Comparison of ENCODE assay signal across 15 mouse cellular contexts in the genomic region with DNA sequence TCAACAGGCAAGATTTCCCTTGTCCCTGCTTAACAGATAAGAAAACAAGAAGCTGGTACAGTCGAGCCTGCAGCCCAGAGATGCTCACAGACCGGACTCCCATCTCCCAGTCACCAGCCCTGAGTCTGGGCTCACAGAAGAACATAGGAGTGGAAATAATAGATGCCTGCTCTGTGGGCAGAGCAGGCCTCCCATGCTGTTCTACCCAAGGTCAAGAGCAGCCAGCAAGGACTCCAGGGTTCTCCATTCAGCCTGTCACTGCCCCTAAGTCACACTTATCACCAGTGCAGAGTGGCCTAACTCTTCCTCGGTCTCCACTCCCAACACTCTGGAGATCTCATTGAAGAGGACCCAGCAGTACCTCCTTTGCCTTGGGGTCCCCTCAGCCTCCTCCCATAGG.
DNase-seq lines count a peak whose midpoint lies in the region; ATAC-seq and TF ChIP-seq lines count a peak whose summit lies in the region.
"Had no signal": no experiment of that assay in that cellular context is flagged by ENCODE, and none has a peak within 500 bp of the region (broad histone marks: within the 10 kb centered on the region; RNA-seq: fewer than 3 reads in every experiment).

No protein-coding gene starts in this region.

- H3K9me3 ChIP-seq in midbrain, embryonic 13.5 days: no peaks in the 10 kb centered on the region
- H3K9me3 ChIP-seq in midbrain, embryonic 16.5 days (replicated peaks; ENCODE audit: control insufficient read depth, low read length, poor library complexity, severe bottlenecking): no peaks in the 10 kb centered on the region
- H3K9me3 ChIP-seq: embryonic facial prominence, embryonic 15.5 days had no signal

- DNase-seq in heart, adult 2 months: no peak
- DNase-seq in heart, postnatal 4 days: no peak
- no peak for DNase-seq in kidney, adult 2 months
- DNase-seq in kidney, postnatal 14 days: no peak
- no peak for DNase-seq in layer of hippocampus, postnatal 14 days (ENCODE audit: low spot score in 2 of 2)
- no peak for DNase-seq in cerebellum, postnatal 10 days
- DNase-seq: adrenal gland, postnatal 14 days; cerebellum, postnatal 36 days; lung, postnatal 36 days; right cerebral cortex, postnatal 14 days; thymus, postnatal 14 days had no signal

- H3K4me1 ChIP-seq in heart, adult 2 months (ENCODE audit: control insufficient read depth, insufficient read depth, low read length): peaks cover 22% of the 10 kb centered on the region
- H3K4me1 ChIP-seq in kidney, adult 2 months (ENCODE audit: control insufficient read depth, insufficient read depth, low read length): peaks cover 73% of the 10 kb centered on the region
- H3K4me1 ChIP-seq in midbrain, embryonic 13.5 days (replicated peaks): no peaks in the 10 kb centered on the region
- H3K4me1 ChIP-seq in midbrain, embryonic 16.5 days (ENCODE audit: control insufficient read depth, insufficient read depth, low read length): no peaks in the 10 kb centered on the region

- H3K27me3 ChIP-seq in heart, adult 2 months (ENCODE audit: control insufficient read depth, insufficient read depth, low read length): no peaks in the 10 kb centered on the region
- no peaks in the 10 kb centered on the region for H3K27me3 ChIP-seq in kidney, adult 2 months (replicated peaks; ENCODE audit: control insufficient read depth, insufficient read depth, low read length)
- no peaks in the 10 kb centered on the region for H3K27me3 ChIP-seq in midbrain, embryonic 13.5 days
- no peaks in the 10 kb centered on the region for H3K27me3 ChIP-seq in midbrain, embryonic 16.5 days (ENCODE audit: control insufficient read depth, insufficient read depth, low read depth, low read length)
- H3K27me3 ChIP-seq: embryonic facial prominence, embryonic 15.5 days had no signal

- no peak overlapping the region for H3K9ac ChIP-seq in heart, adult 2 months (ENCODE audit: low read depth, low read length)
- no peak overlapping the region for H3K9ac ChIP-seq in midbrain, embryonic 13.5 days (replicated peaks)
- H3K9ac ChIP-seq in midbrain, embryonic 16.5 days (ENCODE audit: low read depth, low read length): no peak overlapping the region
- H3K9ac ChIP-seq: embryonic facial prominence, embryonic 15.5 days had no signal

- TF ChIP-seq EP300 in heart, adult 2 months (IDR thresholded peaks at IDR 0.05; ENCODE audit: insufficient read depth, low read depth, low read length): no peak

- H3K4me3 ChIP-seq in heart, adult 2 months: no peak overlapping the region
- no peak overlapping the region for H3K4me3 ChIP-seq in kidney, adult 2 months (ENCODE audit: insufficient read depth, low read depth, low read length)
- no peak overlapping the region for H3K4me3 ChIP-seq in midbrain, embryonic 13.5 days (replicated peaks)
- no peak overlapping the region for H3K4me3 ChIP-seq in midbrain, embryonic 16.5 days (ENCODE audit: low read depth, low read length)
- H3K4me3 ChIP-seq: embryonic facial prominence, embryonic 15.5 days; layer of hippocampus, adult 2 months had no signal

- no peak overlapping the region for H3K4me2 ChIP-seq in midbrain, embryonic 13.5 days (replicated peaks)
- no peak overlapping the region for H3K4me2 ChIP-seq in midbrain, embryonic 16.5 days (ENCODE audit: low read length)
- H3K4me2 ChIP-seq: embryonic facial prominence, embryonic 15.5 days had no signal

- H3K27ac ChIP-seq in heart, adult 2 months: peak overlapping the region; percentile 23; the same call in 1 of the 2 replicates
- peak overlapping the region; percentile 49 for H3K27ac ChIP-seq in kidney, adult 2 months (ENCODE audit: insufficient read depth, low read depth, low read length)
- no peak overlapping the region for H3K27ac ChIP-seq in midbrain, embryonic 13.5 days
- no peak overlapping the region for H3K27ac ChIP-seq in midbrain, embryonic 16.5 days (ENCODE audit: low read length)
- H3K27ac ChIP-seq: embryonic facial prominence, embryonic 15.5 days; layer of hippocampus, adult 2 months had no signal

- 0 out of 2 replicates have a peak, but pooled peaks have one; percentile 11 for ATAC-seq in midbrain, embryonic 13.5 days
- ATAC-seq in midbrain, embryonic 16.5 days: no peak

- WGBS in heart, adult 2 months: 56% methylated on average over 3 of the region's 3 CpGs
- WGBS in kidney, adult 2 months: 59% methylated on average over 3 of the region's 3 CpGs
- 81% methylated on average over 3 of the region's 3 CpGs for WGBS in midbrain, embryonic 13.5 days
- WGBS in midbrain, embryonic 16.5 days: 75% methylated on average over 3 of the region's 3 CpGs

- TF ChIP-seq POLR2A in heart, adult 2 months (IDR thresholded peaks at IDR 0.05; ENCODE audit: insufficient read depth, low read depth, low read length): no peak
- no peak for TF ChIP-seq POLR2A in kidney, adult 2 months (IDR thresholded peaks at IDR 0.05; ENCODE audit: low read depth, low read length)

- no peaks in the 10 kb centered on the region; the same call in 1 of the 2 replicates for H3K36me3 ChIP-seq in heart, adult 2 months (ENCODE audit: control insufficient read depth, insufficient read depth, low read length)
- H3K36me3 ChIP-seq in kidney, adult 2 months (ENCODE audit: control insufficient read depth, insufficient read depth, low read length): no peaks in the 10 kb centered on the region
- no peaks in the 10 kb centered on the region for H3K36me3 ChIP-seq in midbrain, embryonic 13.5 days
- H3K36me3 ChIP-seq in midbrain, embryonic 16.5 days (ENCODE audit: control insufficient read depth, insufficient read depth, low read length): no peaks in the 10 kb centered on the region
- H3K36me3 ChIP-seq: embryonic facial prominence, embryonic 15.5 days had no signal

- intact Hi-C loops in heart, adult 2 months (cut with DNase I): no loop called here

- TF ChIP-seq CTCF in heart, adult 2 months (IDR thresholded peaks at IDR 0.05): no peak
- no peak for TF ChIP-seq CTCF in kidney, adult 2 months (conservative IDR thresholded peaks at IDR 0.05; ENCODE audit: insufficient read depth, insufficient read length, low read depth, low read length)

- peaks cover 3% of the 10 kb centered on the region for H3K79me2 ChIP-seq in heart, adult 2 months (replicated peaks; ENCODE audit: control insufficient read depth, insufficient read depth, low read length)

Comparison
In these comparisons a context has a peak if more than half of its experiments do, and no peak if none do; other contexts are left out.
1. H3K27ac ChIP-seq: peak in heart, adult 2 months (single experiment) and kidney, adult 2 months (single experiment); none in midbrain, embryonic 13.5 days (single experiment) and midbrain, embryonic 16.5 days (single experiment).